Mouse (Mus musculus): ENCODE results near the gene Nelfcd. TPM values are rescaled to one million over a fixed set of nuclear protein-coding genes. Genes with fewer than 3 reads are reported as not detected.

The Nelfcd gene
- total and polyA plus RNA-seq, 2 experiments from 2014 or later = 72.6 to 93.8 TPM

GRCm38 (mm10) chr2:174424301-174425085 lies 8.9 kb downstream of the Nelfcd start:
- no peak overlapping the region for H3K9ac ChIP-seq (replicated peaks; ENCODE audit: low read length)
- no peaks in the 10 kb centered on the region for H3K4me1 ChIP-seq (ENCODE audit: insufficient read depth, low read length)
- WGBS = 94% methylated on average over 11 of the region's 11 CpGs
- H3K9me3 ChIP-seq (ENCODE audit: low read length) = no peaks in the 10 kb centered on the region
- H3K36me3 ChIP-seq (ENCODE audit: insufficient read depth, low read length) = peaks cover 50% of the 10 kb centered on the region
- no peak overlapping the region for H3K4me3 ChIP-seq (ENCODE audit: low read length)
- TF ChIP-seq CTCF (IDR thresholded peaks at IDR 0.05; ENCODE audit: low read depth) = no peak
- no peaks in the 10 kb centered on the region for H3K27me3 ChIP-seq (ENCODE audit: insufficient read depth, low read length)
- no peak overlapping the region for H3K4me2 ChIP-seq (ENCODE audit: low read depth, low read length)
- DNase-seq (ENCODE audit: low spot score) (no peak), ATAC-seq (no peak)
- H3K27ac ChIP-seq = no peak overlapping the region

GRCm38 (mm10) chr2:174426856-174427255 lies 11.3 kb downstream of the Nelfcd start:
- H3K9me3 ChIP-seq (ENCODE audit: low read length) = no peaks in the 10 kb centered on the region
- H3K27ac ChIP-seq = no peak overlapping the region
- no peak for ATAC-seq
- no peak overlapping the region for H3K9ac ChIP-seq (replicated peaks; ENCODE audit: low read length)
- no peak for TF ChIP-seq CTCF (IDR thresholded peaks at IDR 0.05; ENCODE audit: low read depth)
- no peaks in the 10 kb centered on the region for H3K4me1 ChIP-seq (ENCODE audit: insufficient read depth, low read length)
- no peaks in the 10 kb centered on the region for H3K27me3 ChIP-seq (ENCODE audit: insufficient read depth, low read length)
- H3K36me3 ChIP-seq (ENCODE audit: insufficient read depth, low read length) = peaks cover 50% of the 10 kb centered on the region
- H3K4me2 ChIP-seq (ENCODE audit: low read depth, low read length) = no peak overlapping the region
- WGBS = 94% methylated on average over 12 of the region's 12 CpGs
- H3K4me3 ChIP-seq (ENCODE audit: low read length) = no peak overlapping the region
- DNase-seq (ENCODE audit: low spot score) = no peak

GRCm38 (mm10) chr2:174428076-174428835 lies 12.7 kb downstream of the Nelfcd start:
- no peak for TF ChIP-seq CTCF (IDR thresholded peaks at IDR 0.05; ENCODE audit: low read depth)
- DNase-seq (ENCODE audit: low spot score) (no peak), ATAC-seq (no peak)
- no peak overlapping the region for H3K9ac ChIP-seq (replicated peaks; ENCODE audit: low read length)
- no peak overlapping the region for H3K4me3 ChIP-seq (ENCODE audit: low read length)
- no peaks in the 10 kb centered on the region for H3K9me3 ChIP-seq (ENCODE audit: low read length)
- no peaks in the 10 kb centered on the region for H3K4me1 ChIP-seq (ENCODE audit: insufficient read depth, low read length)
- H3K27me3 ChIP-seq (ENCODE audit: insufficient read depth, low read length) = no peaks in the 10 kb centered on the region
- H3K27ac ChIP-seq = no peak overlapping the region
- no peak overlapping the region for H3K4me2 ChIP-seq (ENCODE audit: low read depth, low read length)
- H3K36me3 ChIP-seq (ENCODE audit: insufficient read depth, low read length) = peaks cover 39% of the 10 kb centered on the region
- 81% methylated on average over 18 of the region's 18 CpGs for WGBS

- TF ChIP-seq CTCF (IDR thresholded peaks at IDR 0.05; ENCODE audit: low read depth) = no peak
- peaks cover 39% of the 10 kb centered on the region for H3K36me3 ChIP-seq (ENCODE audit: insufficient read depth, low read length)
- no peaks in the 10 kb centered on the region for H3K27me3 ChIP-seq (ENCODE audit: insufficient read depth, low read length)
- H3K4me1 ChIP-seq (ENCODE audit: insufficient read depth, low read length) = no peaks in the 10 kb centered on the region
- no peak overlapping the region for H3K4me3 ChIP-seq (ENCODE audit: low read length)
- no peak overlapping the region for H3K9ac ChIP-seq (replicated peaks; ENCODE audit: low read length)
- DNase-seq (ENCODE audit: low spot score) (peak; percentile 57), ATAC-seq (peak; percentile 62; the same call in 1 of the 2 replicates)
- H3K4me2 ChIP-seq (ENCODE audit: low read depth, low read length) = no peak overlapping the region
- WGBS = 68% methylated on average over 10 of the region's 10 CpGs
- H3K27ac ChIP-seq = no peak overlapping the region
- H3K9me3 ChIP-seq (ENCODE audit: low read length) = no peaks in the 10 kb centered on the region
Measured at GRCm38 (mm10) chr2:174428996-174429591, 13.5 kb downstream of the Nelfcd start.

GRCm38 (mm10) chr2:174434943-174435342 lies 19.3 kb downstream of the Nelfcd start:
- H3K36me3 ChIP-seq (ENCODE audit: insufficient read depth, low read length) = no peaks in the 10 kb centered on the region
- no peak for TF ChIP-seq CTCF (IDR thresholded peaks at IDR 0.05; ENCODE audit: low read depth)
- H3K9me3 ChIP-seq (ENCODE audit: low read length) = no peaks in the 10 kb centered on the region
- H3K4me3 ChIP-seq (ENCODE audit: low read length) = no peak overlapping the region
- DNase-seq (ENCODE audit: low spot score) (no peak), ATAC-seq (no peak)
- H3K27ac ChIP-seq = no peak overlapping the region
- H3K4me1 ChIP-seq (ENCODE audit: insufficient read depth, low read length) = peaks cover 12% of the 10 kb centered on the region
- 98% methylated on average over 9 of the region's 9 CpGs for WGBS
- H3K9ac ChIP-seq (replicated peaks; ENCODE audit: low read length) = no peak overlapping the region
- H3K4me2 ChIP-seq (ENCODE audit: low read depth, low read length) = no peak overlapping the region
- no peaks in the 10 kb centered on the region for H3K27me3 ChIP-seq (ENCODE audit: insufficient read depth, low read length)

GRCm38 (mm10) chr2:174436076-174436701 lies 20.6 kb downstream of the Nelfcd start:
- Histone ChIP-seq H3K4me1 (ENCODE audit: insufficient read depth, low read length) (peaks cover 12% of the 10 kb centered on the region), H3K27ac (no peak overlapping the region), H3K9ac (replicated peaks; ENCODE audit: low read length) (no peak overlapping the region), H3K27me3 (ENCODE audit: insufficient read depth, low read length) (no peaks in the 10 kb centered on the region), H3K36me3 (ENCODE audit: insufficient read depth, low read length) (no peaks in the 10 kb centered on the region), H3K4me2 (ENCODE audit: low read depth, low read length) (no peak overlapping the region), H3K4me3 (ENCODE audit: low read length) (no peak overlapping the region), H3K9me3 (ENCODE audit: low read length) (no peaks in the 10 kb centered on the region)
- TF ChIP-seq CTCF (IDR thresholded peaks at IDR 0.05; ENCODE audit: low read depth) = no peak
- no peak for DNase-seq (ENCODE audit: low spot score)
- ATAC-seq = no peak
- 92% methylated on average over 25 of the region's 26 CpGs for WGBS

All from hindbrain, postnatal 0 days (tissue).